Mouse (Mus musculus): Measurements from ENCODE around the gene Hivep2. TPM values are rescaled to one million over a fixed set of nuclear protein-coding genes. Genes with fewer than 3 reads are reported as not detected.

Gene Hivep2
- total RNA-seq, 2 experiments from 2014 or later = 203 to 210 TPM

GRCm38 (mm10) chr10:14085882-14086515, 120.1 kb downstream of the Hivep2 start:
- H3K4me3 ChIP-seq = peak overlapping the region; percentile 23
- H3K27ac ChIP-seq = peak overlapping the region; percentile 76
- no peak for DNase-seq (ENCODE audit: low spot score in 2 of 2)
- TF ChIP-seq CTCF (conservative IDR thresholded peaks at IDR 0.05) = no peak

GRCm38 (mm10) chr10:14087316-14087715, 121.4 kb downstream of the Hivep2 start:
- Histone ChIP-seq H3K27ac (peak overlapping the region; percentile 29; the same call in 1 of the 2 replicates), H3K4me3 (no peak overlapping the region)
- TF ChIP-seq CTCF (conservative IDR thresholded peaks at IDR 0.05) = no peak
- DNase-seq (ENCODE audit: low spot score in 2 of 2) = no peak

- Histone ChIP-seq H3K4me3 (no peak overlapping the region), H3K27ac (no peak overlapping the region)
- no peak for DNase-seq (ENCODE audit: low spot score in 2 of 2)
- TF ChIP-seq CTCF (conservative IDR thresholded peaks at IDR 0.05) = peak; percentile 72
Observed at GRCm38 (mm10) chr10:14089488-14089887, 123.6 kb downstream of the Hivep2 start.

DNA sequence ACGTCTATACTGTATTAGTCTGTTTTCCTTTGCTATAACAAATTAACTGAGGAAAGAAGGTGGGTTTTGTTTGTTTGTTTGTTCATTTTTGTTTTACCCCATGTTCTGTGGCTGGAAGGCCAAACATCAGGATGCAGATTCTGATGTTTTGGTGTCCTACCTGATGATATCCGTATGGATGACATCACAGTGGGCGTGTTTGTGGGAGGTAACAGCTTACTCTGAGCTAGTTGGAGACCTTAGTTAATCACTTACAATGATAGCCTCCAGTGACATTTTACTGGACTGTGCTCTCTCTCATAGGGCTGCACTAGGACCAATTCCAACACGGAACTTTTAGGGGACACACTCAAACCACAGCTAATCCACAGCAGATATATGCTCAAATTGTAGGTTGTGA, 128.2 kb downstream of the Hivep2 start:
- no peak for TF ChIP-seq CTCF (conservative IDR thresholded peaks at IDR 0.05)
- Histone ChIP-seq H3K27ac (no peak overlapping the region), H3K4me3 (no peak overlapping the region)
- no peak for DNase-seq (ENCODE audit: low spot score in 2 of 2)

DNA sequence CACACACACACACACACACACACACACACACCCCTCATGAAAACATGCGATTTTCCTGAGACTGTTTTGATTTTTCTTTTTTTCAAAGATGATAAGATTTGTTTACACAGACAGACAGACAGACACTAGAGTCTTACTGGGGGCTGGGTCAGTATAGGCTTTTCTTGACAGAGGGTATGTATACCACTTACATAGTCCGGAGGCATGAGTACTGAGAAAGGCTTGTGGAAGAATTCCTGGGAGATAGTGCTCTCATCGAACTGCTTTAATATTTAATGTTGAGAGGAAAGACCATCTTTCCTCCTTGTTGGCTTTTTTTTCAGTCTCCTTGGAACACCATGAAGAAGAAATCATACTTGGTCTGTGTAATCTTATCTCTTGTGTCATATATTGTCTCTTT, 130.2 kb downstream of the Hivep2 start:
- Histone ChIP-seq H3K4me3 (no peak overlapping the region), H3K27ac (no peak overlapping the region)
- no peak for DNase-seq (ENCODE audit: low spot score in 2 of 2)
- TF ChIP-seq CTCF (conservative IDR thresholded peaks at IDR 0.05) = no peak

DNA sequence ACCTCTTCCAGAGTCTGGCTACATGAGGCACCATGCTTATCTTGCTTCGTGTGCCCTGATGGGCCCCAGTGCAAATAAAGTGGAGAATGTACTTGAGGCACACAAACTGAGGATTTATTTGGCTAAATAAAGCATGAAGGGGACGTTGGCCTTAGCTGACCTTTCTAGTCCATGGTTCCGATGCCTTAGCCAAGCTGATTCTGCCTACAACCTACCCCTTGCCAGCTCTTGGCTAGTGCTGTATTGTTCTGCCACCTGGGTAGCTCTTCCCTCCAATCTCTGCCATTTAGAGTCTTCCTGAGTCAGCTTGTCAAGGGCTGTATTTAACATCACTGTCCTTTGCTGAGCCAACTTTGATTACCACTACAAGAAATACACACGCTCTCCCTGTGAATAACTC, 133.3 kb downstream of the Hivep2 start:
- TF ChIP-seq CTCF (conservative IDR thresholded peaks at IDR 0.05) = no peak
- DNase-seq (ENCODE audit: low spot score in 2 of 2) = peak in 1 of 2 experiments; percentile 7
- Histone ChIP-seq H3K27ac (peak overlapping the region; percentile 64), H3K4me3 (no peak overlapping the region)

DNA sequence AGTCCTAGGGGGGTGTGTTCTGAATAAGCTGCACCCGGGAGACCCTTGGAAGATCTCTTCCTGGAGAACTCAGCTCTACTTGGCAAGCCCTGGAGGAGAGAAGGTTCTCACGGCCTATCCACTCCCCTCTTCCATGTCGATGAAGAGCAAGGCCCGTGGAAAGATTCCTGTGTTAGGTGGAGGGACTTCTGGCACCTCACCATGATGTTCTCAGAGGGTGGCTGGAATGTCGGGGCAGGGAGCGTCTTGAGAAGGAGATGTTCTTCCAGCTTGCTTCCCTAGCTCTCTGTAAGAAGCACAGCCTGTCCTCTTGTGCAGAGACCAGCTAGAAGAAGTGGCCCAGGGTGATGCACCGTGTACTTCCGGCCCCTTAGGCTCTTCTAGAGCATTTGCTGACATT, 134.2 kb downstream of the Hivep2 start:
- no peak for TF ChIP-seq CTCF (conservative IDR thresholded peaks at IDR 0.05)
- DNase-seq (ENCODE audit: low spot score in 2 of 2) = peak in 1 of 2 experiments; percentile 4
- no peak overlapping the region for H3K4me3 ChIP-seq
- no peak overlapping the region for H3K27ac ChIP-seq

GRCm38 (mm10) chr10:14100847-14101246, 135.0 kb downstream of the Hivep2 start:
- H3K4me3 ChIP-seq = no peak overlapping the region
- TF ChIP-seq CTCF (conservative IDR thresholded peaks at IDR 0.05) = no peak
- DNase-seq (ENCODE audit: low spot score in 2 of 2) = peak in 1 of 2 experiments; percentile 7
- no peak overlapping the region for H3K27ac ChIP-seq

DNA sequence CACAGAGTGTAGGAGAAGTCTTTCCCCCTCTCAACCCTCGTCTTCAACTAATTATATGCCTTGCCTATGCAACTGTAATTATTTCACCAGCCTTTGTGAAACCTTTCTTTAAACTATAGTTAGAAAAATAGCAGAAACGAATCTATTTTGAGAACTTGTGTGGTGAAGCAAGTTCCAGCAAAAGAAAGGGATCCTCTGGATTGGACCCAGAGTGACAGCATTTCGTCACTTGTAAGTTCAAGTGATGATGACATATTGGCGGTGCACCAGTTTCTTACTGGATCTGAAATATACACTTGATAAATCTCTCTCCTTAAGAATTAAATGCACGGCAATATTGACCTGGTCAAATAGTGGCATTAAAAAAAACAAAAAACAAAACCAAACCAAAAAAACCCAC, 136.1 kb downstream of the Hivep2 start:
- TF ChIP-seq CTCF (conservative IDR thresholded peaks at IDR 0.05) = no peak
- H3K4me3 ChIP-seq = no peak overlapping the region
- peak overlapping the region; percentile 9; the same call in 1 of the 2 replicates for H3K27ac ChIP-seq
- DNase-seq (ENCODE audit: low spot score in 2 of 2) = no peak

- no peak overlapping the region for H3K27ac ChIP-seq
- DNase-seq (ENCODE audit: low spot score in 2 of 2) = peak in 1 of 2 experiments; percentile 3
- no peak overlapping the region for H3K4me3 ChIP-seq
- TF ChIP-seq CTCF (conservative IDR thresholded peaks at IDR 0.05) = no peak
Observed at GRCm38 (mm10) chr10:14107980-14108671, 142.3 kb downstream of the Hivep2 start.

DNA sequence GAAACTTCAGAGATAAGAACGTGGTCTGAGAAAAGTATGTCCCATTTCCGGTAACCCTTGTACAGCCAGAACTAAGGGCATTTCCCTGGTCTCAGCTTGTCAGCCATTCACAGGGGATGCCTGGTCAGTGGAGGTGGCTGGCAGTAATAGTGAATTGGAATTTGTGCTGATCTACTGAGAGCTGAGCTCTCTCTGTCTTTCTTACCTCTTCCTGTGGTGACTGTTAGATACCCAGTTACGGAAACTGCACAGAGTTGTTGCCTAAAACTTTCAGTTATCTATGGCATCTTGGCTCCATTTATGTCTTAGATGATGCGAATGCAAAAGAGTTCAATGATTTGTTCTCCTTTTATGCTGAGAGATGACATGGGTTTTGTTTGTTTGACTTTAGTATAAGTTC, 150.0 kb downstream of the Hivep2 start:
- Histone ChIP-seq H3K4me3 (no peak overlapping the region), H3K27ac (peak overlapping the region; percentile 67; the same call in 1 of the 2 replicates)
- DNase-seq (ENCODE audit: low spot score in 2 of 2) = no peak
- TF ChIP-seq CTCF (conservative IDR thresholded peaks at IDR 0.05) = no peak

DNA sequence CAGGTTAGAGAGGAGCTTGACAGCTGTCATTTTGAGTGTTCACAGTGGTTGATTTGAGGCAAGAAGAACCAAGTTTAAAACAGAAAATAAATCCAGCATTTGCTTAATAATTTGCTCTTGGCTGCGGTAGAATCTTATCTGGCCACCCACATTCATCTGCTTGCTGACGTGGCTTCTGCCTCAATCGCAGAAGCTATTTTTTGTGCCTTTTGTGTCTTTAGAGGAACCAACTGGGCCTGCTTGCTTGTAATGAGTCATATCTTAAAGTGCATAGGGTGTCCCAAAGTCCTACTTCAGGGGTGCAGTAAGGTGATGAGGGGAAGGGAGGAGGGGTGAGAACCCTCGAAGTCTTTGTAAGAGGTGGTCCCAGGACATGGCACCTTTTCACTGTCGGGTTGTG, 151.1 kb downstream of the Hivep2 start:
- Histone ChIP-seq H3K4me3 (no peak overlapping the region), H3K27ac (peak overlapping the region; percentile 80)
- DNase-seq (ENCODE audit: low spot score in 2 of 2) = peak; percentile 54 to 79
- no peak for TF ChIP-seq CTCF (conservative IDR thresholded peaks at IDR 0.05)

DNA sequence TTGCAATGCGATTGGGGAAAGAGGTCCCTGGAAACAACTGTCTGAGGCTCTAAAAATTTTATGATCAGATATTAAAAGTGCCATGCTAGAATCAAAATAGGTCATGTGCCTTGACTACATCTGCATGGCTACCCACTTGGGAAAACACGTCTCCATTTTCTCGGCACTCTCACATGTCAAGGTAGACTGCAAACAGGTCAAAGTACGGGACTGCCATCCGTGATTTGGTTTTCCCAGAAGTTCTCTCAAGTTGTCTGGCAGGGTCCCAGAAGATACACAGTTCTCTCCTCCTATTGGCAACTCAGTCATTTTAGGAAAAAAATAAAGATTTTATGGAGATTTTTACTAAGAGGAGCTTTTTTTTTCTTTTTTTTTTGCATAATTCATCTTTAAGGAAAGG, 153.3 kb downstream of the Hivep2 start:
- no peak for TF ChIP-seq CTCF (conservative IDR thresholded peaks at IDR 0.05)
- no peak for DNase-seq (ENCODE audit: low spot score in 2 of 2)
- Histone ChIP-seq H3K4me3 (no peak overlapping the region), H3K27ac (peak overlapping the region; percentile 48)

DNA sequence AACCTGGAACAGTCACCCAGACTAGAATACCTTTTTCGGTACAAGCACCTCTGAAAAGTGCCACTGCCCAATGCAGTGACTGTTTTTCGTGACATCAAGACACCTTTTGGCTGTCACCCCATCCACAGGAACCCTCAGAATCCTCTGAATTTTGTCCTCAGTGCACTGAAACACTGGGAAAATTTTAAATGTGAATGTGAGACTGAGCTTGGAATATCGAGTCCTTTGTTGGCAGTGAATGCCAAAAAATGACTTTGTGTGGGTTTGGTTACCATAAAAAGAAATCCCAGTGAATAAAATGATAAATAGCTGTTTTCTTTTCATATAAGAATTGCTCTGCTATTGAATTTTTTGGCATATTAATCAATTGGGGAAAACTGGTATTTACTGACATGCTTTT, 154.6 kb downstream of the Hivep2 start:
- DNase-seq (ENCODE audit: low spot score in 2 of 2) = peak in 1 of 2 experiments; percentile 45
- no peak for TF ChIP-seq CTCF (conservative IDR thresholded peaks at IDR 0.05)
- Histone ChIP-seq H3K27ac (peak overlapping the region; percentile 81), H3K4me3 (no peak overlapping the region)

Data from layer of hippocampus, adult 2 months (tissue).